Mouse (Mus musculus) kidney, adult 2 months (tissue): ENCODE data around the gene Uxs1. TPM values are rescaled to one million over a fixed set of nuclear protein-coding genes. Genes with fewer than 3 reads are reported as not detected.
A peak's percentile ranks its signal among the peaks of the same experiment; 100 is the strongest.

Experiments
- DNase-seq: peaks from one replicate; pipeline ENCODE4 v3.0.0; 2021
- H3K27ac ChIP-seq: fragments of 200-500 bp; 2 replicates; pipeline ENCODE4 v1.5.1; 2012; ENCODE audit warnings: low read depth, low read length, control low read depth, inconsistent platforms; ENCODE audit not compliant: insufficient read depth
- H3K27me3 ChIP-seq: fragments of 200-500 bp; replicated peaks from 2 replicates; pipeline ENCODE4 v1.6.1; 2012; ENCODE audit warnings: mild to moderate bottlenecking, moderate library complexity, low read length, inconsistent platforms; ENCODE audit not compliant: control insufficient read depth, insufficient read depth
- H3K36me3 ChIP-seq: fragments of 200-500 bp; 2 replicates; pipeline ENCODE4 v1.6.1; 2012; ENCODE audit warnings: mild to moderate bottlenecking, moderate library complexity, low read length, inconsistent platforms; ENCODE audit not compliant: control insufficient read depth, insufficient read depth
- H3K4me1 ChIP-seq: fragments of 200-500 bp; 2 replicates; pipeline ENCODE4 v1.6.1; 2011; ENCODE audit warnings: low read length; ENCODE audit not compliant: control insufficient read depth, insufficient read depth
- H3K4me3 ChIP-seq: fragments of 200-500 bp; 2 replicates; pipeline ENCODE4 v1.5.1; 2011; ENCODE audit warnings: mild to moderate bottlenecking, low read depth, low read length, control low read depth; ENCODE audit not compliant: insufficient read depth
- CTCF ChIP-seq: fragments of 200-500 bp; conservative IDR thresholded peaks from 2 replicates; pipeline ENCODE4 v1.5.1; 2011; ENCODE audit warnings: low read depth, mild to moderate bottlenecking, control low read depth, low read length, moderate library complexity, mixed read lengths; ENCODE audit not compliant: insufficient read depth, insufficient read length
- POLR2A ChIP-seq: fragments of 200-500 bp; IDR thresholded peaks from one replicate; pipeline ENCODE4 v1.6.1; 2011; ENCODE audit warnings: low read depth, low read length, control low read depth
- WGBS: fragments of 180-500 bp; shearing (Covaris S2); methylation state at CpG from one replicate; pipeline ENCODE4 v1.1.7; 2018; 5-methylcytosine and 5-hydroxymethylcytosine counted together
- polyA plus RNA-seq: library from polyadenylated mRNA; depleted of rRNA; stranded (reverse); fragments of >200 nt; gene quantifications from 2 replicates; pipeline ENCODE4 v1.2.3, GENCODE M21; 2012; rRNA removed

The Uxs1 gene
- polyA plus RNA-seq, 1 experiment = 26.9 TPM

DNA sequence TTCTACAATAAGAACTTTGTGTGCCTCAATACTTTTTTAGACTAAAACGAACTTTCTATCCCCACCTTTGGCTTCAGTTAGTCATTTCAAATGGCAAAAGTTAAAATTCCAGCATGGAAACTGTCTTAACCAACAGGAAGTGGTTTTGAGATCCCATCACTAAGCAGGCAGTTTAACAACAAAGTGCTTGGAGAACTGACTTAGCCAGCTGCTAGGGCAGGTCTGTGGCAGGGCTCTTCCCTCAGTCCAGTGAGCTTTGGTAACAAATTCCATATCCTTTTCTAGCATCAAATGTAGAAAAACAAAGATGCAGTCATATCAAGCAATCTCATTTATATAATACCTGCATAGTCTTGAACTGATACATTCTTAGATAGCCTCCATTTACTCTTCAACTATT is 105.1 kb downstream of the Uxs1 start:
- Histone ChIP-seq H3K4me1 (no peaks in the 10 kb centered on the region), H3K27me3 (no peaks in the 10 kb centered on the region), H3K27ac (no peak overlapping the region), H3K4me3 (no peak overlapping the region), H3K36me3 (no peaks in the 10 kb centered on the region)
- TF ChIP-seq CTCF (no peak), POLR2A (no peak)
- 60% methylated on average over 1 of the region's 1 CpGs for WGBS
- DNase-seq = no peak

DNA sequence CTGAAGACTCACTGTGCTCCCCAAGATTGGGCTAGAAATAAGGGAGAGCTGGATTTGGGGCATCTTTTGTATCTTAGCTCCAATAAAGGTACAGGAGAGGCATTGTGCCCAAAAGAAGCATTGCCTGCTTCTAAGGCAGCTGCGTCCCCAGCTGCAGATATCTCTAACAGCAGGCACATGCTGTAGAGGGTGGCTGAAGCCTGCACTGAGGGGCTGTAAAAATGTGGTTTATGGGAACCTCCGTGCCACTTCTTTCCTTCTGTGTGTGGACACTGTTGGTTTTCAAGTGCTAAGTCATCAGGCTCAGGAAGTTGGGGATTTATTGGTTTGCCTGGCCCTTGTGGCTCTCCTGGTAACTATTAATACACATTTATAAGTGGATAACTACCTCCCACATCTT is 108.8 kb downstream of the Uxs1 start:
- no peaks in the 10 kb centered on the region for H3K4me1 ChIP-seq
- TF ChIP-seq POLR2A = no peak
- no peak for TF ChIP-seq CTCF
- no peaks in the 10 kb centered on the region for H3K27me3 ChIP-seq
- H3K4me3 ChIP-seq = no peak overlapping the region
- no peak for DNase-seq
- H3K27ac ChIP-seq = no peak overlapping the region
- WGBS = 47% methylated on average over 2 of the region's 2 CpGs
- H3K36me3 ChIP-seq = no peaks in the 10 kb centered on the region

DNA sequence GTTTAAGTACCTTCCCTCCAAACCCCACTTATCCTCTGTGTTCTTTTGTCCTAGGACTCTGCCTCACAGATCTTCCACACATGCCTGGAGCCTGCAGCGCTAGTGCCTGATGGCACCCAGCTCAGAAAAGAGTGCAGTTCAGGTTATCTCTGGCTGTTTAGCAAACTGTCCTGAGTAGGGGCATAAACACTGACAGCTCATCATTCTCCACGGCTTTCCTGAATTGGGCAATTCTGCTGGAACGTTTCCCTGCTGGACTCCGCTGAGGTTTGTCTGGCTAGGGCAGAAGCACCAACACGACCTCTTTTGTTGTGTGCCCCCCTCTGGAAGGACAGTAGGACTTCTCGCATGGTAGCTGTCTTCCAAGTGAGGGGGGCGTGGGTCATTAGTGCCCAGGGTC is 109.6 kb downstream of the Uxs1 start:
- no peak for DNase-seq
- Histone ChIP-seq H3K27me3 (no peaks in the 10 kb centered on the region), H3K27ac (no peak overlapping the region), H3K4me1 (no peaks in the 10 kb centered on the region), H3K36me3 (no peaks in the 10 kb centered on the region), H3K4me3 (no peak overlapping the region)
- 67% methylated on average over 7 of the region's 7 CpGs for WGBS
- TF ChIP-seq CTCF (no peak), POLR2A (no peak)

DNA sequence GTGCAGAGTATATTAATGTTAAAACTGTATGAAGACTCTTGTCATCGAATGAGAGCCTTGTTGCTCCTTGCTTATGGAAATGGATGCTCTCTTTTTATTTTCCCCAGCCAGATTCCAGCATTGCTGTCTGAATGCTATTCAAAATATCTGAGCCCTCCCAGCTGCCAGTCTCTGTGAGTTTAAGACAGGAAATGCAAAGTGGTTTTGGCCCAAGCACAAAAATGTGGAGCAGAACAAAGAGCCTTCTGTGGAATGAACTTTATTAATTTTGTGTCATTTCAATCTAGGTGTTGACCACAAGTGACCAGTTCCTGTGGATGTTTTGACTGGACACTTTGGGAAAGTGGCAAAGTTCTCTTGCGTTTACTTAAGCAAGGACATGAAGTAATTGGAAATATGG is 112.8 kb downstream of the Uxs1 start:
- DNase-seq = peak; percentile 49
- TF ChIP-seq CTCF (no peak), POLR2A (no peak)
- Histone ChIP-seq H3K27ac (no peak overlapping the region), H3K36me3 (no peaks in the 10 kb centered on the region), H3K4me3 (no peak overlapping the region), H3K4me1 (no peaks in the 10 kb centered on the region), H3K27me3 (no peaks in the 10 kb centered on the region)
- 65% methylated on average over 2 of the region's 2 CpGs for WGBS

DNA sequence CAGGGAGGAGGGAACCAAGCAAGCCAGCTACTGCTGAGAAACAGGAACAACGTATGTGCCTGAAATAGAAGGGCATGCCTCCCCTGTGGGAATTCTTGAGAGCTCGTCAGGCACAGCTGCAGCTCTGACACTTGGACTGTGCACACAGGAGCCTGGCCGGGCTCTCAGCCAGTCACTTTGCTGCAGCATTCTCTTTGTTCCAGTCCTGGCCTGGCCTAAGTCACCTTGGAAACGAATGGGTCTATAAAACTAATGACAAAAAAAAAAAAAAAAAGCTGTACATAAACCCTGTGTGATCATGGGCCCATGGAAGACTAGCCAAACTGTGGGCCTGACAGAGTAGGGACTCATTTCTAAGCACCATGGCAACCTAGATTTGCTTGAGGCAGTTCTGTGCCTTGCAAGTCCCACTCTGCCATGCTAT is 129.0 kb downstream of the Uxs1 start:
- Histone ChIP-seq H3K27me3 (no peaks in the 10 kb centered on the region), H3K36me3 (no peaks in the 10 kb centered on the region), H3K4me3 (no peak overlapping the region), H3K27ac (0 out of 2 replicates have a peak overlapping the region, but pooled peaks have one; percentile 4), H3K4me1 (peaks cover 8% of the 10 kb centered on the region; the same call in 1 of the 2 replicates)
- WGBS = 18% methylated on average over 4 of the region's 4 CpGs
- DNase-seq = peak; percentile 47
- no peak for TF ChIP-seq CTCF
- no peak for TF ChIP-seq POLR2A

Other genes with a start within 250 kb of the Uxs1 start
- 1.2 and 1.5 TPM in 2 replicates for gene 1500015O10Rik, start 97.2 kb downstream of the Uxs1 start, polyA plus RNA-seq
- 4.3 and 6.5 TPM in 2 replicates for gene Tpp2, start 105.8 kb upstream of the Uxs1 start, polyA plus RNA-seq
- 0.09 TPM in 1 of 2 replicates, not detected in the other for gene Mettl21c, start 192.2 kb upstream of the Uxs1 start, polyA plus RNA-seq
- not detected in 2 replicates for gene Gm8251, start 234.1 kb upstream of the Uxs1 start, polyA plus RNA-seq